Mouse (Mus musculus): ENCODE results near the gene Agap1. TPM values are rescaled to one million over a fixed set of nuclear protein-coding genes. Genes with fewer than 3 reads are reported as not detected.

Gene Agap1
- polyA plus RNA-seq, 1 experiment from 2014 or later, result 89.6 TPM

- H3K4me1 ChIP-seq (ENCODE audit: control insufficient read depth, insufficient read depth, low read length), result peaks cover 35% of the 10 kb centered on the region
- H3K9me3 ChIP-seq (ENCODE audit: control insufficient read depth, low read length), result no peaks in the 10 kb centered on the region
- no peak overlapping the region for H3K4me3 ChIP-seq (replicated peaks; ENCODE audit: low read depth, low read length)
- no peaks in the 10 kb centered on the region for H3K36me3 ChIP-seq (ENCODE audit: control insufficient read depth, insufficient read depth, low read length)
- no peak overlapping the region for H3K4me2 ChIP-seq (ENCODE audit: low read length)
- no peak overlapping the region for H3K9ac ChIP-seq (replicated peaks; ENCODE audit: low read length)
- no peaks in the 10 kb centered on the region for H3K27me3 ChIP-seq (ENCODE audit: control insufficient read depth, insufficient read depth, low read length)
- no peak for DNase-seq
- no peak overlapping the region for H3K27ac ChIP-seq (replicated peaks; ENCODE audit: low read depth, low read length)
- 66% methylated on average over 11 of the region's 11 CpGs for WGBS
- ATAC-seq (ENCODE audit: low FRiP score, low TSS enrichment), result no peak
Measured at GRCm38 (mm10) chr1:89850681-89851414, 396.2 kb downstream of the Agap1 start.

- H3K27ac ChIP-seq (replicated peaks; ENCODE audit: low read depth, low read length), result no peak overlapping the region
- H3K4me3 ChIP-seq (replicated peaks; ENCODE audit: low read depth, low read length), result no peak overlapping the region
- 19% methylated on average over 3 of the region's 3 CpGs for WGBS
- H3K4me1 ChIP-seq (ENCODE audit: control insufficient read depth, insufficient read depth, low read length), result peaks cover 15% of the 10 kb centered on the region; the same call in 1 of the 2 replicates
- H3K9me3 ChIP-seq (ENCODE audit: control insufficient read depth, low read length), result no peaks in the 10 kb centered on the region
- DNase-seq (no peak), ATAC-seq (ENCODE audit: low FRiP score, low TSS enrichment) (no peak)
- no peak overlapping the region for H3K9ac ChIP-seq (replicated peaks; ENCODE audit: low read length)
- H3K4me2 ChIP-seq (ENCODE audit: low read length), result no peak overlapping the region
- H3K36me3 ChIP-seq (ENCODE audit: control insufficient read depth, insufficient read depth, low read length), result no peaks in the 10 kb centered on the region
- no peaks in the 10 kb centered on the region for H3K27me3 ChIP-seq (ENCODE audit: control insufficient read depth, insufficient read depth, low read length)
Measured at GRCm38 (mm10) chr1:89859182-89859581, 404.6 kb downstream of the Agap1 start.

GRCm38 (mm10) chr1:89860017-89860730 is 405.6 kb downstream of the Agap1 start:
- DNase-seq (peak; percentile 61), ATAC-seq (ENCODE audit: low FRiP score, low TSS enrichment) (no peak)

GRCm38 (mm10) chr1:89865787-89866186 is 411.2 kb downstream of the Agap1 start:
- Histone ChIP-seq H3K4me3 (replicated peaks; ENCODE audit: low read depth, low read length) (no peak overlapping the region), H3K4me1 (ENCODE audit: control insufficient read depth, insufficient read depth, low read length) (peaks cover 18% of the 10 kb centered on the region), H3K27me3 (ENCODE audit: control insufficient read depth, insufficient read depth, low read length) (no peaks in the 10 kb centered on the region), H3K36me3 (ENCODE audit: control insufficient read depth, insufficient read depth, low read length) (no peaks in the 10 kb centered on the region), H3K4me2 (ENCODE audit: low read length) (no peak overlapping the region), H3K27ac (replicated peaks; ENCODE audit: low read depth, low read length) (no peak overlapping the region), H3K9ac (replicated peaks; ENCODE audit: low read length) (no peak overlapping the region), H3K9me3 (ENCODE audit: control insufficient read depth, low read length) (no peaks in the 10 kb centered on the region)
- DNase-seq, result no peak
- no peak for ATAC-seq (ENCODE audit: low FRiP score, low TSS enrichment)
- 50% methylated on average over 6 of the region's 6 CpGs for WGBS

More at GRCm38 (mm10) chr1:89860017-89860730, 405.6 kb downstream of the Agap1 start:
- Histone ChIP-seq H3K4me3 (replicated peaks; ENCODE audit: low read depth, low read length) (no peak overlapping the region), H3K27ac (replicated peaks; ENCODE audit: low read depth, low read length) (0 out of 2 replicates have a peak overlapping the region, but pooled peaks have one; percentile 32), H3K9ac (replicated peaks; ENCODE audit: low read length) (no peak overlapping the region), H3K4me2 (ENCODE audit: low read length) (no peak overlapping the region), H3K9me3 (ENCODE audit: control insufficient read depth, low read length) (no peaks in the 10 kb centered on the region), H3K4me1 (ENCODE audit: control insufficient read depth, insufficient read depth, low read length) (peaks cover 15% of the 10 kb centered on the region; the same call in 1 of the 2 replicates), H3K27me3 (ENCODE audit: control insufficient read depth, insufficient read depth, low read length) (no peaks in the 10 kb centered on the region), H3K36me3 (ENCODE audit: control insufficient read depth, insufficient read depth, low read length) (no peaks in the 10 kb centered on the region)
- 23% methylated on average over 2 of the region's 2 CpGs for WGBS

GRCm38 (mm10) chr1:89867847-89868246 is 413.2 kb downstream of the Agap1 start:
- no peaks in the 10 kb centered on the region for H3K36me3 ChIP-seq (ENCODE audit: control insufficient read depth, insufficient read depth, low read length)
- H3K9me3 ChIP-seq (ENCODE audit: control insufficient read depth, low read length), result no peaks in the 10 kb centered on the region
- H3K4me3 ChIP-seq (replicated peaks; ENCODE audit: low read depth, low read length), result no peak overlapping the region
- H3K9ac ChIP-seq (replicated peaks; ENCODE audit: low read length), result no peak overlapping the region
- no peak overlapping the region for H3K4me2 ChIP-seq (ENCODE audit: low read length)
- H3K27me3 ChIP-seq (ENCODE audit: control insufficient read depth, insufficient read depth, low read length), result no peaks in the 10 kb centered on the region
- peaks cover 17% of the 10 kb centered on the region for H3K4me1 ChIP-seq (ENCODE audit: control insufficient read depth, insufficient read depth, low read length)
- ATAC-seq (ENCODE audit: low FRiP score, low TSS enrichment) (no peak), DNase-seq (no peak)
- H3K27ac ChIP-seq (replicated peaks; ENCODE audit: low read depth, low read length), result no peak overlapping the region
- WGBS, result 34% methylated on average over 4 of the region's 4 CpGs

- no peak overlapping the region for H3K9ac ChIP-seq (replicated peaks; ENCODE audit: low read length)
- H3K9me3 ChIP-seq (ENCODE audit: control insufficient read depth, low read length), result no peaks in the 10 kb centered on the region
- no peak overlapping the region for H3K27ac ChIP-seq (replicated peaks; ENCODE audit: low read depth, low read length)
- no peaks in the 10 kb centered on the region for H3K27me3 ChIP-seq (ENCODE audit: control insufficient read depth, insufficient read depth, low read length)
- H3K4me1 ChIP-seq (ENCODE audit: control insufficient read depth, insufficient read depth, low read length), result peaks cover 20% of the 10 kb centered on the region
- DNase-seq (no peak), ATAC-seq (ENCODE audit: low FRiP score, low TSS enrichment) (no peak)
- H3K4me2 ChIP-seq (ENCODE audit: low read length), result no peak overlapping the region
- H3K4me3 ChIP-seq (replicated peaks; ENCODE audit: low read depth, low read length), result no peak overlapping the region
- WGBS, result 43% methylated on average over 12 of the region's 12 CpGs
- no peaks in the 10 kb centered on the region for H3K36me3 ChIP-seq (ENCODE audit: control insufficient read depth, insufficient read depth, low read length)
Measured at GRCm38 (mm10) chr1:89870134-89870905, 415.7 kb downstream of the Agap1 start.

GRCm38 (mm10) chr1:89870906-89871211 is 416.3 kb downstream of the Agap1 start:
- Histone ChIP-seq H3K27ac (replicated peaks; ENCODE audit: low read depth, low read length) (no peak overlapping the region), H3K4me3 (replicated peaks; ENCODE audit: low read depth, low read length) (no peak overlapping the region), H3K9ac (replicated peaks; ENCODE audit: low read length) (no peak overlapping the region), H3K36me3 (ENCODE audit: control insufficient read depth, insufficient read depth, low read length) (no peaks in the 10 kb centered on the region), H3K4me2 (ENCODE audit: low read length) (no peak overlapping the region), H3K27me3 (ENCODE audit: control insufficient read depth, insufficient read depth, low read length) (no peaks in the 10 kb centered on the region), H3K9me3 (ENCODE audit: control insufficient read depth, low read length) (no peaks in the 10 kb centered on the region), H3K4me1 (ENCODE audit: control insufficient read depth, insufficient read depth, low read length) (peaks cover 14% of the 10 kb centered on the region)
- 25% methylated on average over 6 of the region's 6 CpGs for WGBS
- no peak for ATAC-seq (ENCODE audit: low FRiP score, low TSS enrichment)
- no peak for DNase-seq

- Histone ChIP-seq H3K27ac (replicated peaks; ENCODE audit: low read depth, low read length) (no peak overlapping the region), H3K4me3 (replicated peaks; ENCODE audit: low read depth, low read length) (no peak overlapping the region)
Measured at GRCm38 (mm10) chr1:89876346-89877072, 421.9 kb downstream of the Agap1 start.

More at GRCm38 (mm10) chr1:89876346-89877072, 421.9 kb downstream of the Agap1 start:
- H3K9me3 ChIP-seq (ENCODE audit: control insufficient read depth, low read length), result no peaks in the 10 kb centered on the region
- H3K9ac ChIP-seq (replicated peaks; ENCODE audit: low read length), result no peak overlapping the region
- 9% methylated on average over 5 of the region's 5 CpGs for WGBS
- DNase-seq, result peak; percentile 53
- no peak overlapping the region for H3K4me2 ChIP-seq (ENCODE audit: low read length)
- H3K4me1 ChIP-seq (ENCODE audit: control insufficient read depth, insufficient read depth, low read length), result peaks cover 26% of the 10 kb centered on the region
- H3K36me3 ChIP-seq (ENCODE audit: control insufficient read depth, insufficient read depth, low read length), result peaks cover 4% of the 10 kb centered on the region; the same call in 1 of the 2 replicates
- ATAC-seq (ENCODE audit: low FRiP score, low TSS enrichment), result no peak
- no peaks in the 10 kb centered on the region for H3K27me3 ChIP-seq (ENCODE audit: control insufficient read depth, insufficient read depth, low read length)

Data from midbrain, embryonic 14.5 days (tissue).